In genomic region chrX:53176296-53176695, GRCm38 (mm10) we compare ENCODE assay signal across 14 mouse cellular contexts.
"Had no signal": no experiment of that assay in that cellular context is flagged by ENCODE, and none has a peak within 500 bp of the region (broad histone marks: within the 10 kb centered on the region; RNA-seq: fewer than 3 reads in every experiment).

No protein-coding gene starts in this region.

- H3K4me1 ChIP-seq: liver, embryonic 13.5 days; midbrain, embryonic 13.5 days; neural tube, embryonic 15.5 days had no signal

- H3K36me3 ChIP-seq: liver, embryonic 13.5 days; midbrain, embryonic 13.5 days; neural tube, embryonic 15.5 days had no signal

- H3K27ac ChIP-seq: liver, embryonic 13.5 days; midbrain, embryonic 13.5 days; neural tube, embryonic 15.5 days had no signal

- H3K9me3 ChIP-seq: liver, embryonic 13.5 days; midbrain, embryonic 13.5 days; neural tube, embryonic 15.5 days had no signal

- H3K4me3 ChIP-seq: liver, embryonic 13.5 days; midbrain, embryonic 13.5 days; neural tube, embryonic 15.5 days had no signal

- H3K4me2 ChIP-seq: liver, embryonic 13.5 days; midbrain, embryonic 13.5 days; neural tube, embryonic 15.5 days had no signal

- DNase-seq: kidney, adult 8-10 months; kidney, postnatal 25 days; layer of hippocampus, adult 9-11 months; layer of hippocampus, postnatal 36 days; liver; liver, embryonic 13.5 days; lung, adult 18-20 months; lung, postnatal 36 days; retina, postnatal 1 day; right cerebral cortex, postnatal 4 days; thymus, postnatal 36 days had no signal

- H3K9ac ChIP-seq: liver, embryonic 13.5 days; midbrain, embryonic 13.5 days; neural tube, embryonic 15.5 days had no signal

- ATAC-seq: lung, postnatal 0 days; midbrain, embryonic 13.5 days had no signal

- H3K27me3 ChIP-seq: liver, embryonic 13.5 days; midbrain, embryonic 13.5 days; neural tube, embryonic 15.5 days had no signal
